Mouse (Mus musculus) urinary bladder, adult 2 months (tissue): ENCODE data around the gene Bcl10. TPM values are rescaled to one million over a fixed set of nuclear protein-coding genes. Genes with fewer than 3 reads are reported as not detected.
"Not testable (repeated sequence)": the region's sequence is repeated elsewhere in the genome, so short reads cannot be mapped to it uniquely, and the experiment has no call there.

Experiments
- DNase-seq: peaks from one replicate; pipeline ENCODE4 v3.0.0; 2022; ENCODE audit warnings: low spot score
- polyA plus RNA-seq: library from polyadenylated mRNA; depleted of rRNA; stranded (reverse); fragments of >200 nt; gene quantifications from 2 replicates; pipeline ENCODE4 v1.2.3, GENCODE M21; 2012

Gene Bcl10
- polyA plus RNA-seq, 1 experiment, result 24.3 TPM

GRCm38 (mm10) chr3:145913263-145913662, 9.3 kb upstream of the Bcl10 start:
- DNase-seq, result no peak

GRCm38 (mm10) chr3:145913942-145914341, 8.7 kb upstream of the Bcl10 start:
- DNase-seq, result not testable (repeated sequence)

- no peak for DNase-seq
Measured at GRCm38 (mm10) chr3:145916374-145916773, 6.2 kb upstream of the Bcl10 start.

GRCm38 (mm10) chr3:145916826-145917225, 5.8 kb upstream of the Bcl10 start:
- no peak for DNase-seq

- no peak for DNase-seq
Measured at GRCm38 (mm10) chr3:145922971-145923370, 367 bp downstream of the Bcl10 start.

GRCm38 (mm10) chr3:145923874-145924577, 1.4 kb downstream of the Bcl10 start:
- peak; percentile 95 for DNase-seq

GRCm38 (mm10) chr3:145924649-145925337, 2.2 kb downstream of the Bcl10 start:
- peak; percentile 56 for DNase-seq

- DNase-seq, result no peak
Measured at GRCm38 (mm10) chr3:145925506-145925905, 2.9 kb downstream of the Bcl10 start.

GRCm38 (mm10) chr3:145929525-145930400, 7.2 kb downstream of the Bcl10 start:
- no peak for DNase-seq

GRCm38 (mm10) chr3:145933845-145934244, 11.2 kb downstream of the Bcl10 start:
- DNase-seq, result no peak

- DNase-seq, result peak; percentile 92
Measured at GRCm38 (mm10) chr3:145937505-145938404, 15.2 kb downstream of the Bcl10 start, which contains the start of gene 2410004B18Rik. TSS of gene 2410004B18Rik (plus strand) at chr3:145938014.

- no peak for DNase-seq
Measured at GRCm38 (mm10) chr3:145938405-145939349, 16.1 kb downstream of the Bcl10 start.

GRCm38 (mm10) chr3:145939402-145939801, 16.8 kb downstream of the Bcl10 start:
- DNase-seq, result no peak

- DNase-seq, result no peak
Measured at GRCm38 (mm10) chr3:145939971-145940370, 17.4 kb downstream of the Bcl10 start.

GRCm38 (mm10) chr3:145941971-145942370, 19.4 kb downstream of the Bcl10 start:
- no peak for DNase-seq

GRCm38 (mm10) chr3:145944348-145944747, 21.7 kb downstream of the Bcl10 start:
- no peak for DNase-seq

- no peak for DNase-seq
Measured at GRCm38 (mm10) chr3:145945904-145946303, 23.3 kb downstream of the Bcl10 start.

GRCm38 (mm10) chr3:145946654-145947053, 24.1 kb downstream of the Bcl10 start:
- DNase-seq, result no peak

- no peak for DNase-seq
Measured at GRCm38 (mm10) chr3:145947539-145948204, 25.1 kb downstream of the Bcl10 start.
